Mouse (Mus musculus) stomach, postnatal 0 days (tissue): ENCODE measurements around the gene Arhgef25.

Experiments used
- CTCF ChIP-seq: IDR thresholded peaks from 2 replicates; pipeline ENCODE4 v1.5.1; 2016; ENCODE audit warnings: antibody characterized with exemption, low read depth, mild to moderate bottlenecking, moderate library complexity
- EP300 ChIP-seq: optimal IDR thresholded peaks from 2 replicates; pipeline ENCODE3; 2016; ENCODE audit warnings: antibody characterized with exemption

DNA sequence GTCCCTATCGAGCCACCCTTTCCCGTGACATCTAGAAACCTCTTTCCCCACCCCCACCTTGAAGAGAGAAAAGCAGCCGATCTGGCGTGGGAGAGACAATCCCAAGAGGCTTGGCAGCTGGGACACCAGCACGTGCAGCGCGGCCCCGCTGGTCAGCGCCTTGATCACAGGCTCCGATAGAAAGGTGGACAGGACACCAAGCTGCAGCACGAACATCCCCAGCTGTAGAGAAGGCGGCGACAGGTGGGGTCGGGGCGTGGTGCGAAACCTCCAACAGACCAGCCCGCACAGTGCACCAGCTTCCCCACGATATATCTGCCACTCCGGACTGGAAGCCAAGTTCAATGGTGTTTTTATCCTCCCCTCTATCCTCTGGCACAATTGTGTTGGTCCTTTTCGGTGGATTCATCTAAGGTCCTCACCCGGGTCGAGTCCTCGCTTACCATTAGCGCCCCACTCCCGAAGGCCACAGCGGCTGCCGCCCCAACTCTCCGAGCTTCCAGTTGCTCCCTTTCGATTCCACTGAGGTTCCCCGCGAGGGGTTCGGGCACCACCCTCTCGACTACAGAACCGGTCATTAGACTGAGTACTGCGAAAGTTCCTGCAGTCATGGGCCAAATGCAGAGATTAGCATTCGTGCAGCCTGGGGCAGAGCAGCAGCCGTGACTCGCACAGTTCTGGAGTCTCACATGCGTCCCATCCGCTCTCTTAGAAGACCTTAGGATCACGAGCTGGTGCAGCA, 11.4 kb downstream of the Arhgef25 start:
- TF ChIP-seq CTCF = no peak
- TF ChIP-seq EP300 = no peak
